Mouse (Mus musculus) neural tube, embryonic 13.5 days (tissue): Measurements from ENCODE around the gene Dync1i1. TPM values are rescaled to one million over a fixed set of nuclear protein-coding genes. Genes with fewer than 3 reads are reported as not detected.

Source experiments
- ATAC-seq: fragments of 200-750 bp; cut with Nextera tagmentation; 2 replicates; pipeline ENCODE4 v1.8.0; 2017; ENCODE audit warnings: low read depth, mild to moderate bottlenecking, moderate TSS enrichment, moderate library complexity
- H3K27ac ChIP-seq: fragments of 300-500 bp; sonication (generic); replicated peaks from 2 replicates; pipeline ENCODE4 v1.5.1; 2015; ENCODE audit warnings: moderate library complexity, mild to moderate bottlenecking, inconsistent platforms
- H3K27me3 ChIP-seq: fragments of 300-500 bp; sonication (generic); 2 replicates; pipeline ENCODE4 v1.6.1; 2015; ENCODE audit warnings: mild to moderate bottlenecking, inconsistent platforms
- H3K36me3 ChIP-seq: fragments of 300-500 bp; sonication (generic); 2 replicates; pipeline ENCODE4 v1.6.1; 2015; ENCODE audit warnings: mild to moderate bottlenecking, inconsistent platforms
- H3K4me1 ChIP-seq: fragments of 300-500 bp; sonication (generic); replicated peaks from 2 replicates; pipeline ENCODE4 v1.6.1; 2015; ENCODE audit warnings: inconsistent platforms
- H3K4me2 ChIP-seq: fragments of 300-500 bp; sonication (generic); 2 replicates; pipeline ENCODE4 v1.6.1; 2015; ENCODE audit warnings: inconsistent platforms, mild to moderate bottlenecking, moderate library complexity
- H3K4me3 ChIP-seq: fragments of 300-500 bp; sonication (generic); 2 replicates; pipeline ENCODE4 v1.5.1; 2015; ENCODE audit warnings: mild to moderate bottlenecking, inconsistent platforms
- H3K9ac ChIP-seq: fragments of 300-500 bp; sonication (generic); 2 replicates; pipeline ENCODE4 v1.6.1; 2015; ENCODE audit warnings: moderate library complexity, mild to moderate bottlenecking, inconsistent platforms
- H3K9me3 ChIP-seq: fragments of 300-500 bp; sonication (generic); 2 replicates; pipeline ENCODE4 v1.6.1; 2016; ENCODE audit warnings: inconsistent platforms
- WGBS: fragments of 180-500 bp; shearing (Covaris S2); methylation state at CpG from one replicate; pipeline ENCODE4 v1.1.7; 2015; 5-methylcytosine and 5-hydroxymethylcytosine counted together
- polyA plus RNA-seq: library from polyadenylated mRNA; unstranded; fragments of >200 nt; fragmentation: Nextera tagmentation; extraction: Ambion mirVana; gene quantifications from 2 replicates; pipeline ENCODE4 v1.2.1, GENCODE M21; 2015

The Dync1i1 gene
- polyA plus RNA-seq, 1 experiment from 2014 or later, result 27.6 TPM

- H3K27me3 ChIP-seq, result no peaks in the 10 kb centered on the region
- no peak overlapping the region for H3K27ac ChIP-seq
- no peak overlapping the region for H3K9ac ChIP-seq
- H3K36me3 ChIP-seq, result no peaks in the 10 kb centered on the region
- H3K9me3 ChIP-seq, result no peaks in the 10 kb centered on the region
- ATAC-seq, result no peak
- no peak overlapping the region for H3K4me2 ChIP-seq
- H3K4me3 ChIP-seq, result no peak overlapping the region
- 65% methylated on average over 9 of the region's 9 CpGs for WGBS
- no peaks in the 10 kb centered on the region for H3K4me1 ChIP-seq
Observed at GRCm38 (mm10) chr6:5829148-5829547, 103.7 kb downstream of the Dync1i1 start.

GRCm38 (mm10) chr6:5830717-5831116, 105.3 kb downstream of the Dync1i1 start:
- Histone ChIP-seq H3K9ac (no peak overlapping the region), H3K27me3 (no peaks in the 10 kb centered on the region), H3K4me1 (no peaks in the 10 kb centered on the region), H3K4me2 (no peak overlapping the region), H3K27ac (no peak overlapping the region), H3K9me3 (no peaks in the 10 kb centered on the region), H3K4me3 (no peak overlapping the region), H3K36me3 (no peaks in the 10 kb centered on the region)
- WGBS, result 89% methylated on average over 2 of the region's 2 CpGs
- ATAC-seq, result no peak

- 92% methylated on average over 3 of the region's 3 CpGs for WGBS
- Histone ChIP-seq H3K9ac (no peak overlapping the region), H3K27ac (no peak overlapping the region), H3K27me3 (no peaks in the 10 kb centered on the region), H3K4me2 (no peak overlapping the region), H3K36me3 (no peaks in the 10 kb centered on the region), H3K9me3 (no peaks in the 10 kb centered on the region), H3K4me1 (no peaks in the 10 kb centered on the region), H3K4me3 (no peak overlapping the region)
- ATAC-seq, result no peak
Observed at GRCm38 (mm10) chr6:5831233-5831632, 105.8 kb downstream of the Dync1i1 start.

- H3K9me3 ChIP-seq, result no peaks in the 10 kb centered on the region
- no peaks in the 10 kb centered on the region for H3K36me3 ChIP-seq
- 90% methylated on average over 2 of the region's 2 CpGs for WGBS
- H3K4me3 ChIP-seq, result no peak overlapping the region
- no peak overlapping the region for H3K9ac ChIP-seq
- no peaks in the 10 kb centered on the region for H3K27me3 ChIP-seq
- no peak overlapping the region for H3K4me2 ChIP-seq
- H3K27ac ChIP-seq, result no peak overlapping the region
- no peaks in the 10 kb centered on the region for H3K4me1 ChIP-seq
- ATAC-seq, result no peak
Observed at GRCm38 (mm10) chr6:5832838-5833237, 107.4 kb downstream of the Dync1i1 start.

- H3K9me3 ChIP-seq, result no peaks in the 10 kb centered on the region
- 89% methylated on average over 5 of the region's 5 CpGs for WGBS
- ATAC-seq, result no peak
- no peak overlapping the region for H3K4me3 ChIP-seq
- no peaks in the 10 kb centered on the region for H3K36me3 ChIP-seq
- no peak overlapping the region for H3K27ac ChIP-seq
- H3K4me2 ChIP-seq, result no peak overlapping the region
- H3K9ac ChIP-seq, result no peak overlapping the region
- no peaks in the 10 kb centered on the region for H3K4me1 ChIP-seq
- H3K27me3 ChIP-seq, result no peaks in the 10 kb centered on the region
Observed at GRCm38 (mm10) chr6:5842466-5842865, 117.0 kb downstream of the Dync1i1 start.

GRCm38 (mm10) chr6:5846154-5846553, 120.7 kb downstream of the Dync1i1 start:
- no peak overlapping the region for H3K4me2 ChIP-seq
- no peaks in the 10 kb centered on the region for H3K36me3 ChIP-seq
- ATAC-seq, result no peak
- H3K27ac ChIP-seq, result no peak overlapping the region
- no peaks in the 10 kb centered on the region for H3K4me1 ChIP-seq
- 97% methylated on average over 5 of the region's 5 CpGs for WGBS
- H3K27me3 ChIP-seq, result no peaks in the 10 kb centered on the region
- H3K9me3 ChIP-seq, result no peaks in the 10 kb centered on the region
- H3K9ac ChIP-seq, result no peak overlapping the region
- no peak overlapping the region for H3K4me3 ChIP-seq

- peaks cover 7% of the 10 kb centered on the region for H3K4me1 ChIP-seq
- ATAC-seq, result no peak
- 92% methylated on average over 12 of the region's 12 CpGs for WGBS
- no peak overlapping the region for H3K9ac ChIP-seq
- H3K36me3 ChIP-seq, result no peaks in the 10 kb centered on the region
- H3K27ac ChIP-seq, result no peak overlapping the region
- H3K4me2 ChIP-seq, result no peak overlapping the region
- peaks cover 8% of the 10 kb centered on the region; the same call in 1 of the 2 replicates for H3K27me3 ChIP-seq
- no peaks in the 10 kb centered on the region for H3K9me3 ChIP-seq
- H3K4me3 ChIP-seq, result no peak overlapping the region
Observed at GRCm38 (mm10) chr6:5854048-5854836, 128.8 kb downstream of the Dync1i1 start.

- H3K4me3 ChIP-seq, result no peak overlapping the region
- no peak for ATAC-seq
- no peak overlapping the region for H3K27ac ChIP-seq
- H3K4me1 ChIP-seq, result peaks cover 12% of the 10 kb centered on the region
- no peak overlapping the region for H3K4me2 ChIP-seq
- H3K36me3 ChIP-seq, result no peaks in the 10 kb centered on the region
- 71% methylated on average over 6 of the region's 6 CpGs for WGBS
- H3K9ac ChIP-seq, result no peak overlapping the region
- peaks cover 16% of the 10 kb centered on the region; the same call in 1 of the 2 replicates for H3K27me3 ChIP-seq
- H3K9me3 ChIP-seq, result no peaks in the 10 kb centered on the region
Observed at GRCm38 (mm10) chr6:5855526-5855925, 130.1 kb downstream of the Dync1i1 start.

GRCm38 (mm10) chr6:5858371-5858770, 132.9 kb downstream of the Dync1i1 start:
- peaks cover 17% of the 10 kb centered on the region for H3K27me3 ChIP-seq
- no peak overlapping the region for H3K9ac ChIP-seq
- H3K4me2 ChIP-seq, result peak overlapping the region; percentile 50
- 17% methylated on average over 12 of the region's 12 CpGs for WGBS
- no peaks in the 10 kb centered on the region for H3K36me3 ChIP-seq
- H3K4me1 ChIP-seq, result peaks cover 12% of the 10 kb centered on the region
- no peak overlapping the region for H3K27ac ChIP-seq
- H3K4me3 ChIP-seq, result no peak overlapping the region
- no peaks in the 10 kb centered on the region for H3K9me3 ChIP-seq
- ATAC-seq, result no peak

- H3K4me1 ChIP-seq, result peaks cover 12% of the 10 kb centered on the region
Observed at GRCm38 (mm10) chr6:5858901-5859598, 133.6 kb downstream of the Dync1i1 start.

GRCm38 (mm10) chr6:5859630-5860029, 134.2 kb downstream of the Dync1i1 start:
- no peaks in the 10 kb centered on the region for H3K36me3 ChIP-seq
- H3K4me2 ChIP-seq, result peak overlapping the region; percentile 50
- H3K4me1 ChIP-seq, result peaks cover 12% of the 10 kb centered on the region
- H3K27me3 ChIP-seq, result peaks cover 17% of the 10 kb centered on the region
- WGBS, result 60% methylated on average over 8 of the region's 8 CpGs
- no peak overlapping the region for H3K4me3 ChIP-seq
- H3K27ac ChIP-seq, result no peak overlapping the region
- no peaks in the 10 kb centered on the region for H3K9me3 ChIP-seq
- no peak overlapping the region for H3K9ac ChIP-seq
- 0 out of 2 replicates have a peak, but pooled peaks have one; percentile 5 for ATAC-seq

More at GRCm38 (mm10) chr6:5858901-5859598, 133.6 kb downstream of the Dync1i1 start:
- ATAC-seq, result peak; percentile 85
- Histone ChIP-seq H3K27me3 (peaks cover 17% of the 10 kb centered on the region), H3K4me3 (peak overlapping the region; percentile 10), H3K27ac (no peak overlapping the region), H3K36me3 (no peaks in the 10 kb centered on the region), H3K9me3 (no peaks in the 10 kb centered on the region), H3K9ac (no peak overlapping the region), H3K4me2 (peak overlapping the region; percentile 50)
- WGBS, result 22% methylated on average over 20 of the region's 20 CpGs

- Histone ChIP-seq H3K4me2 (no peak overlapping the region), H3K27ac (no peak overlapping the region), H3K4me1 (no peaks in the 10 kb centered on the region; the same call in 1 of the 2 replicates), H3K36me3 (no peaks in the 10 kb centered on the region), H3K9ac (no peak overlapping the region), H3K27me3 (no peaks in the 10 kb centered on the region; the same call in 1 of the 2 replicates), H3K4me3 (no peak overlapping the region), H3K9me3 (no peaks in the 10 kb centered on the region)
- no peak for ATAC-seq
- WGBS, result 87% methylated on average over 5 of the region's 5 CpGs
Observed at GRCm38 (mm10) chr6:5866091-5866490, 140.7 kb downstream of the Dync1i1 start.
